Mouse (Mus musculus) embryonic facial prominence, embryonic 14.5 days (tissue): Measurements from ENCODE around the gene Sun1. TPM values are rescaled to one million over a fixed set of nuclear protein-coding genes. Genes with fewer than 3 reads are reported as not detected.

ENCODE experiments used
- polyA plus RNA-seq: library from polyadenylated mRNA; unstranded; fragments of >200 nt; fragmentation: Nextera tagmentation; extraction: Ambion mirVana; gene quantifications from 2 replicates; pipeline ENCODE4 v1.2.1, GENCODE M21; 2014

Sun1 gene
- polyA plus RNA-seq, 1 experiment from 2014 or later = 59.5 TPM

Other genes with a start within 250 kb of the Sun1 start
- gene Pdgfa, start 203.3 kb upstream of the Sun1 start, polyA plus RNA-seq = 65.7 and 73.2 TPM in 2 replicates
- gene Prkar1b, start 50.6 kb upstream of the Sun1 start, polyA plus RNA-seq = 22.8 and 26.1 TPM in 2 replicates
- gene Dnaaf5, start 50.4 kb upstream of the Sun1 start, polyA plus RNA-seq = 5.2 and 5.8 TPM in 2 replicates
- 136 and 156 TPM in 2 replicates for gene Get4, start 51.7 kb downstream of the Sun1 start, polyA plus RNA-seq
- gene Adap1, start 125.0 kb downstream of the Sun1 start, polyA plus RNA-seq = 5.1 and 5.7 TPM in 2 replicates
- 106 and 107 TPM in 2 replicates for gene Cox19, start 150.8 kb downstream of the Sun1 start, polyA plus RNA-seq
- gene Cyp2w1, start 152.0 kb downstream of the Sun1 start, polyA plus RNA-seq = 11.5 and 11.8 TPM in 2 replicates
- gene Gpr146, start 177.1 kb downstream of the Sun1 start, polyA plus RNA-seq = 2.0 and 2.8 TPM in 2 replicates
- 5.2 and 5.5 TPM in 2 replicates for gene C130050O18Rik, start 204.6 kb downstream of the Sun1 start, polyA plus RNA-seq
- gene Gper1, start 222.5 kb downstream of the Sun1 start, polyA plus RNA-seq = 5.1 and 6.7 TPM in 2 replicates